Mouse (Mus musculus) embryonic facial prominence, embryonic 12.5 days (tissue): ENCODE results near the gene Bmp7. TPM values are rescaled to one million over a fixed set of nuclear protein-coding genes. Genes with fewer than 3 reads are reported as not detected.

ENCODE experiments used
- ATAC-seq: fragments of 200-750 bp; cut with Nextera tagmentation; 2 replicates; pipeline ENCODE4 v1.8.0; 2017; ENCODE audit not compliant: insufficient number of reproducible peaks, insufficient read depth, low FRiP score, low TSS enrichment
- H3K27ac ChIP-seq: fragments of 300-500 bp; sonication (generic); 2 replicates; pipeline ENCODE4 v1.5.1; 2016; ENCODE audit warnings: mild to moderate bottlenecking
- H3K27me3 ChIP-seq: fragments of 300-500 bp; sonication (generic); 2 replicates; pipeline ENCODE4 v1.6.1; 2016; ENCODE audit warnings: mild to moderate bottlenecking, moderate library complexity
- H3K36me3 ChIP-seq: fragments of 300-500 bp; sonication (generic); 2 replicates; pipeline ENCODE4 v1.6.1; 2016; ENCODE audit warnings: mild to moderate bottlenecking
- H3K4me1 ChIP-seq: fragments of 300-500 bp; sonication (generic); 2 replicates; pipeline ENCODE4 v1.6.1; 2016
- H3K4me2 ChIP-seq: fragments of 300-500 bp; sonication (generic); replicated peaks from 2 replicates; pipeline ENCODE4 v1.6.1; 2016; ENCODE audit warnings: mild to moderate bottlenecking, moderate library complexity
- H3K4me3 ChIP-seq: fragments of 300-500 bp; sonication (generic); 2 replicates; pipeline ENCODE4 v1.5.1; 2016; ENCODE audit warnings: mild to moderate bottlenecking
- H3K9ac ChIP-seq: fragments of 300-500 bp; sonication (generic); 2 replicates; pipeline ENCODE4 v1.6.1; 2016; ENCODE audit warnings: mild to moderate bottlenecking, moderate library complexity
- H3K9me3 ChIP-seq: fragments of 300-500 bp; sonication (generic); 2 replicates; pipeline ENCODE4 v1.6.1; 2016; ENCODE audit warnings: mild to moderate bottlenecking, moderate library complexity
- WGBS: fragments of 180-500 bp; shearing (Covaris S2); methylation state at CpG from one replicate; pipeline ENCODE4 v1.1.7; 2016; 5-methylcytosine and 5-hydroxymethylcytosine counted together
- polyA plus RNA-seq: library from polyadenylated mRNA; unstranded; fragments of >200 nt; fragmentation: Nextera tagmentation; extraction: Ambion mirVana; gene quantifications from 2 replicates; pipeline ENCODE4 v1.2.1, GENCODE M21; 2016

Bmp7 gene
- polyA plus RNA-seq, 1 experiment from 2014 or later: 28.4 TPM

GRCm38 (mm10) chr2:172843903-172844302 lies 96.2 kb downstream of the Bmp7 start:
- no peaks in the 10 kb centered on the region for H3K27me3 ChIP-seq
- peak overlapping the region; percentile 26; the same call in 1 of the 2 replicates for H3K27ac ChIP-seq
- no peaks in the 10 kb centered on the region for H3K9me3 ChIP-seq
- no peak overlapping the region for H3K4me2 ChIP-seq
- H3K36me3 ChIP-seq: no peaks in the 10 kb centered on the region
- no peak for ATAC-seq
- 81% methylated on average over 9 of the region's 9 CpGs for WGBS
- H3K9ac ChIP-seq: no peak overlapping the region
- H3K4me1 ChIP-seq: peaks cover 55% of the 10 kb centered on the region
- no peak overlapping the region for H3K4me3 ChIP-seq

GRCm38 (mm10) chr2:172842306-172842705 lies 97.8 kb downstream of the Bmp7 start:
- Histone ChIP-seq H3K4me3 (no peak overlapping the region), H3K36me3 (no peaks in the 10 kb centered on the region), H3K27ac (no peak overlapping the region), H3K4me1 (peaks cover 47% of the 10 kb centered on the region), H3K4me2 (no peak overlapping the region), H3K9ac (no peak overlapping the region), H3K27me3 (no peaks in the 10 kb centered on the region), H3K9me3 (no peaks in the 10 kb centered on the region)
- no peak for ATAC-seq
- 66% methylated on average over 4 of the region's 4 CpGs for whole genome bisulfite sequencing

GRCm38 (mm10) chr2:172840905-172841750 lies 99.0 kb downstream of the Bmp7 start:
- H3K27ac ChIP-seq: no peak overlapping the region
- peaks cover 35% of the 10 kb centered on the region for H3K4me1 ChIP-seq

GRCm38 (mm10) chr2:172839317-172839980 lies 100.7 kb downstream of the Bmp7 start:
- no peak for ATAC-seq
- no peak overlapping the region for H3K9ac ChIP-seq
- H3K4me2 ChIP-seq: no peak overlapping the region
- H3K9me3 ChIP-seq: no peaks in the 10 kb centered on the region
- no peak overlapping the region for H3K4me3 ChIP-seq
- H3K27ac ChIP-seq: no peak overlapping the region
- peaks cover 19% of the 10 kb centered on the region for H3K4me1 ChIP-seq
- H3K36me3 ChIP-seq: no peaks in the 10 kb centered on the region
- no peaks in the 10 kb centered on the region for H3K27me3 ChIP-seq
- WGBS: 34% methylated on average over 10 of the region's 10 CpGs

More at GRCm38 (mm10) chr2:172840905-172841750, 99.0 kb downstream of the Bmp7 start:
- WGBS: 31% methylated on average over 11 of the region's 11 CpGs
- Histone ChIP-seq H3K36me3 (no peaks in the 10 kb centered on the region), H3K4me2 (no peak overlapping the region), H3K9ac (no peak overlapping the region), H3K27me3 (no peaks in the 10 kb centered on the region), H3K4me3 (no peak overlapping the region), H3K9me3 (no peaks in the 10 kb centered on the region)
- no peak for ATAC-seq

- H3K27ac ChIP-seq: no peak overlapping the region
- no peak overlapping the region for H3K4me3 ChIP-seq
- no peak for ATAC-seq
- H3K36me3 ChIP-seq: no peaks in the 10 kb centered on the region
- H3K9ac ChIP-seq: no peak overlapping the region
- H3K4me1 ChIP-seq: peaks cover 24% of the 10 kb centered on the region
- H3K27me3 ChIP-seq: no peaks in the 10 kb centered on the region
- 83% methylated on average over 6 of the region's 6 CpGs for WGBS
- H3K4me2 ChIP-seq: no peak overlapping the region
- H3K9me3 ChIP-seq: no peaks in the 10 kb centered on the region
Observed at GRCm38 (mm10) chr2:172836516-172836915, 103.6 kb downstream of the Bmp7 start.

GRCm38 (mm10) chr2:172833196-172833595 lies 106.9 kb downstream of the Bmp7 start:
- 40% methylated on average over 2 of the region's 2 CpGs for WGBS
- no peak overlapping the region for H3K4me3 ChIP-seq
- H3K27me3 ChIP-seq: no peaks in the 10 kb centered on the region
- no peaks in the 10 kb centered on the region for H3K36me3 ChIP-seq
- H3K27ac ChIP-seq: peak overlapping the region; percentile 60; the same call in 1 of the 2 replicates
- H3K9ac ChIP-seq: no peak overlapping the region
- H3K4me2 ChIP-seq: no peak overlapping the region
- H3K4me1 ChIP-seq: peaks cover 10% of the 10 kb centered on the region; the same call in 1 of the 2 replicates
- ATAC-seq: no peak
- no peaks in the 10 kb centered on the region for H3K9me3 ChIP-seq

- H3K9me3 ChIP-seq: no peaks in the 10 kb centered on the region
- WGBS: 25% methylated on average over 5 of the region's 5 CpGs
- H3K36me3 ChIP-seq: no peaks in the 10 kb centered on the region
- no peak overlapping the region for H3K4me3 ChIP-seq
- H3K9ac ChIP-seq: no peak overlapping the region
- H3K27ac ChIP-seq: no peak overlapping the region
- ATAC-seq: no peak
- no peaks in the 10 kb centered on the region for H3K27me3 ChIP-seq
- peaks cover 10% of the 10 kb centered on the region; the same call in 1 of the 2 replicates for H3K4me1 ChIP-seq
- H3K4me2 ChIP-seq: no peak overlapping the region
Observed at GRCm38 (mm10) chr2:172831762-172832161, 108.4 kb downstream of the Bmp7 start.

- H3K4me3 ChIP-seq: no peak overlapping the region
- no peak overlapping the region for H3K4me2 ChIP-seq
- H3K27me3 ChIP-seq: 0 out of 2 replicates have a peak, but pooled peaks cover 3% of the 10 kb centered on the region
- no peak overlapping the region for H3K9ac ChIP-seq
- H3K27ac ChIP-seq: no peak overlapping the region
- H3K9me3 ChIP-seq: no peaks in the 10 kb centered on the region
- no peaks in the 10 kb centered on the region for H3K36me3 ChIP-seq
- 19% methylated on average over 3 of the region's 3 CpGs for WGBS
- ATAC-seq: peak; percentile 43; the same call in 1 of the 2 replicates
- peaks cover 10% of the 10 kb centered on the region; the same call in 1 of the 2 replicates for H3K4me1 ChIP-seq
Observed at GRCm38 (mm10) chr2:172831133-172831532, 109.0 kb downstream of the Bmp7 start.

GRCm38 (mm10) chr2:172828229-172828628 lies 111.9 kb downstream of the Bmp7 start:
- no peaks in the 10 kb centered on the region for H3K9me3 ChIP-seq
- H3K36me3 ChIP-seq: no peaks in the 10 kb centered on the region
- no peak overlapping the region for H3K27ac ChIP-seq
- H3K27me3 ChIP-seq: peaks cover 13% of the 10 kb centered on the region
- no peak overlapping the region for H3K4me3 ChIP-seq
- no peak for ATAC-seq
- 44% methylated on average over 5 of the region's 5 CpGs for WGBS
- H3K4me2 ChIP-seq: no peak overlapping the region
- no peak overlapping the region for H3K9ac ChIP-seq
- peaks cover 15% of the 10 kb centered on the region; the same call in 1 of the 2 replicates for H3K4me1 ChIP-seq

- Histone ChIP-seq H3K4me1 (peaks cover 8% of the 10 kb centered on the region; the same call in 1 of the 2 replicates), H3K9me3 (no peaks in the 10 kb centered on the region), H3K36me3 (no peaks in the 10 kb centered on the region), H3K27ac (no peak overlapping the region), H3K27me3 (peaks cover 14% of the 10 kb centered on the region), H3K9ac (no peak overlapping the region), H3K4me2 (no peak overlapping the region), H3K4me3 (no peak overlapping the region)
- 52% methylated on average over 7 of the region's 7 CpGs for WGBS
- ATAC-seq: no peak
Observed at GRCm38 (mm10) chr2:172827564-172827963, 112.6 kb downstream of the Bmp7 start.

GRCm38 (mm10) chr2:172825785-172826145 lies 114.4 kb downstream of the Bmp7 start:
- Histone ChIP-seq H3K4me2 (no peak overlapping the region), H3K4me1 (peaks cover 6% of the 10 kb centered on the region; the same call in 1 of the 2 replicates), H3K9me3 (no peaks in the 10 kb centered on the region), H3K27me3 (peaks cover 14% of the 10 kb centered on the region), H3K36me3 (no peaks in the 10 kb centered on the region), H3K9ac (no peak overlapping the region), H3K4me3 (no peak overlapping the region), H3K27ac (no peak overlapping the region)
- 88% methylated on average over 11 of the region's 11 CpGs for WGBS
- no peak for ATAC-seq
